Mouse (Mus musculus): ENCODE results near the gene Grrp1.

Gene Grrp1

DNA sequence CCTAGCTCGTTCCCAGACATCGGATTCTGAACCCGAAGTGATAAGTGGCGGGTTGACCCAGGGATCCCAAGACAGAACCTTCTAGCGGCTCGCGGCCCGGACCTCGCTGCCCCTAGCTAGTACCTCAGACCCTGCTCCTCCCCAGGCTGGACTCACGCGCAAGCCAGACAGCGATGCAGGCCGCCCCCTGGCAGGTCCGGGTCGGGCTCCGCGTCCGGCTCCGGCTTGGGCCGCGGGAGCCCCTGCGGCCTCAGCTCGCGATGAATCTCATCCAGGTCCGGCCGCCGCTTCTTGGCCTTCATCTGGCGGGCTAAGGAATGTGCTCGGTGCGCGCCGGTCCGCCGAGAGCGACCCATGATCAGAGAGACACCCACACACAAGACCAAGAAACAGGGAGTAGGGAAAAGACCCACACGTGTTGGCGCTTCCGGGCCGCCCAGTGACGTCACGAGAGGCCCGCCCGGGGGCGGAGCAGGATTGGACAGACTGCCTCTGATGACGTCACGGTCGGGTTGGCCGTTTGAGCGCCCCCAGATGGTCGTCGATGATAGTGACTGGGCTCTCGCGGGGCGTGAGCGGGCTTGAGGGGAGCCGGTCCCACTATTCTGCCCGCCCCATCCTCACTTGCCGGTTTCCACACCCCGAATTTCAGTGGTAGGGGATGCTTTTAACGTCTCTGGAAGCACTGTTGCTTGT lies 8.6 kb downstream of the Grrp1 start, which contains the start of gene Zfp593:
Zfp593 (minus strand) TSS at position 445 of the 696 bp plus-strand sequence.
- peak; percentile 85 to 94 for DNase-seq (ENCODE audit: low read depth in 1 of 2, low spot score in 2 of 2)

GRCm38 (mm10) chr4:134243516-134244250 lies 10.2 kb downstream of the Grrp1 start, which contains the start of gene E130218I03Rik:
Gene E130218I03Rik, plus strand, starts transcription at chr4:134243662.
- no peak for DNase-seq (ENCODE audit: low read depth in 1 of 2, low spot score in 2 of 2)

- no peak for DNase-seq (ENCODE audit: low read depth in 1 of 2, low spot score in 2 of 2)
These were observed 15.2 kb downstream of the Grrp1 start for GRCm38 (mm10) chr4:134238686-134239085.

- no peak for DNase-seq (ENCODE audit: low read depth in 1 of 2, low spot score in 2 of 2)
These were observed 15.6 kb downstream of the Grrp1 start, which contains the start of gene Cnksr1 for GRCm38 (mm10) chr4:134238279-134238651. Gene Cnksr1, minus strand, starts transcription at chr4:134238399.

- no peak for DNase-seq (ENCODE audit: low read depth in 1 of 2, low spot score in 2 of 2)
These were observed 16.2 kb downstream of the Grrp1 start for GRCm38 (mm10) chr4:134237582-134238278.

DNA sequence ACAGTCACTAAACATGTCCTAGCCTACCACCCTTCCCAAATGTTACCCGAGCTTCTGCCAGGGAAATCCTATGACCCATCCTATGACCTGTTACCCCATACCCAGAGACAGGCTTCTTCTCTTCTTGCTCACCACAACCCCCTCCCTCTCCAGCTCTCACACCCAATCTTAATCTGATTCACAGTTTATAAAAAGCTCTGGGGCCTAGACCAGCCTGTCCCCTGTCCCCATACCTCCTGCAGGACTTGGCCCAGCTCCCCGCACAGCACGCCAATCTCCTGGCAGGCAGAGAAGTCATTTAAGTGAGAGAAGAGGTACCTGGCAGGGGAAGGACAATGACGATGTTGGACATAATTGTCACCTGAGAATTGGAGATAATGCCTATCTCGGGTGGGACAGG lies 19.0 kb downstream of the Grrp1 start:
- no peak for DNase-seq (ENCODE audit: low read depth in 1 of 2, low spot score in 2 of 2)

DNA sequence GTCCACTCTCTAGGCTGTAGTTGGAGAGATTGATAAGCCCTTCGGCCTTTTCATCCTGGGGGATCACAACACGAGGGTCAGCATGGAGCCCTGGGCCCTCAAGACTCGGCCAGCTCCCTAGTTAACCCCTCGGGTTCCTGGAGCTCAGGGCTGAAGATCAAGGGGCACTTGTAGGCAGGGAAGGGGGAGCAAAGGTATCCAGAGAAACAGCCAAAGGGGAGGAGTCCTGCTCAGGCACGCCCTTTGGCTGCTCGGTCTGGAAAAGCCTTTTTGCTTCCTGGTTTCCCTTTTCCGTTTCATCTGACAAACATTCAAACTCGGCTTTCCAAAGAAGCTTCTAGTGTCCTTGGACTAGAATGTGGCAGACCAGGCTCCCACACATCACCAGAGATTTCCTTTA lies 23.5 kb downstream of the Grrp1 start:
- DNase-seq (ENCODE audit: low read depth in 1 of 2, low spot score in 2 of 2), result no peak

DNA sequence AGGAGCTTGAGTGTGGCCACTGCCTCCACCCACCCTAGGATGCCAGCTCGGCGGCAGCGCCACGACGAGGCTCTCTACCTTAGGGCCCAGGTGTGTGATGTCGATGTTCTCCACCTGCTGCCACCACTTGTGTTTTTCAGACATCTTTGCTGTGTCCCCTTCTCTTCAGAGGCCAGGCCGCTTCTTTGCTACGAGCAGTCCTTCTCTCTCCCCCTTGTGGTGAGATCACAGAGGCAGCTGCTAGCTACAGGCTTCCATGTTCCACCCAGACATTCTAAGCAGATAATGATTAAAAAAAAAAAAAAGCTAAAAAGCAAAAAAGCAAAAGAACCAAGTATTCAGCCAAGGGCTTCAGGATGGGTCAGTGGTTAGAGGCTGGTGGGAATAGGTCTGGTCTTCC lies 26.7 kb downstream of the Grrp1 start, which contains the start of gene Catsper4:
Catsper4 (minus strand) TSS at position 190 of the 400 bp plus-strand sequence.
- DNase-seq (ENCODE audit: low read depth in 1 of 2, low spot score in 2 of 2), result no peak

DNA sequence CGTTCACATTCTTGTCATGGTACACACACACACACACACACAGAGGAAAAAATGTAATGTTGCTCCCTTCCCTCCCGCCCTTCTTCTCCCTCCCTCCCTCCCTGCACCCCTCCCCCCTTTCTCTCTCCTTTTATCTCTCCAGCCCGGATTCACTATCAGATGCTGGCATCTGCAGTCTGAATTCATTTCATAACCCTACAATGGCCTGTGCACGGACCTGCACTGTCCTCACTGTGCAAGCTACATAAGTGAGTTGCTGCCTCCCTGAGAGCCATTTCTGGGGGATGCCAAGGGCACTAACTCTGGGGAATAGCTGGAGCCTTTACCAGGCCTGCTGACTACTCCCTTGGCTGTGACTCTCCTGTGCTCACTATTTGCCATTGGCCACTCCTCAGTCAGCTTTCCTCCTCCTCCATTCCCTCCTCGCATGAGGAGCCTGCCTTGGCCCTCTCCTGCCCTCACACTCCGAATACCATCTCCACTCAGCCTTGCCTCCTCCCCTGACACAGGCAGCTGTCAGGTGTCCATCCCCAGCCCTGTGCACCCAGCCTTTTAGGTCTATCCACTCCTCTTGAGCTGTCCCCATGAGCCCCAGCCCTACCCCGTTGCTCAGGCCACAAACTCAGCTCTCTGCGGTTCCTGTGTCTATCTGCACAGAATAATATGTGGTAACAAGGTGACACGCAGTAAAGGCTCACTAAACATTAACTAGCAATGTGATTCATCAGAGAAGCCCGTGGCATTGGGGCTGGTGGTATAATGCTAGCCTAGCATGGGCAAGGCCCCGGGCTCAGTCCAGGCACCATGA lies 30.9 kb downstream of the Grrp1 start:
- no peak for DNase-seq (ENCODE audit: low read depth in 1 of 2, low spot score in 2 of 2)

GRCm38 (mm10) chr4:134206488-134207053 lies 47.3 kb downstream of the Grrp1 start:
- DNase-seq (ENCODE audit: low read depth in 1 of 2, low spot score in 2 of 2), result no peak

GRCm38 (mm10) chr4:134203340-134203896 lies 50.5 kb downstream of the Grrp1 start:
- no peak for DNase-seq (ENCODE audit: low read depth in 1 of 2, low spot score in 2 of 2)

GRCm38 (mm10) chr4:134202904-134203303 lies 51.0 kb downstream of the Grrp1 start, which contains the start of gene Gm7534:
Gene Gm7534, minus strand, starts transcription at chr4:134203004.
- no peak for DNase-seq (ENCODE audit: low read depth in 1 of 2, low spot score in 2 of 2)

All from monocyte, adult 2 months (primary cell).